In genomic region chr12:101083076-101083838, GRCm38 (mm10) we compare ENCODE assay signal across 8 mouse cellular contexts. TPM values are rescaled to one million over a fixed set of nuclear protein-coding genes. Genes with fewer than 3 reads are reported as not detected.
DNase-seq lines count a peak whose midpoint lies in the region; ATAC-seq and TF ChIP-seq lines count a peak whose summit lies in the region.

Ppp4r3a (minus strand) TSS chr12:101083702.

- H3K4me1 ChIP-seq in E14TG2a.4 (replicated peaks; ENCODE audit: low read depth, low read length) = peaks cover 41% of the 10 kb centered on the region
- H3K4me1 ChIP-seq in forebrain, embryonic 12.5 days = peaks cover 30% of the 10 kb centered on the region
- H3K4me1 ChIP-seq in heart, postnatal 0 days (ENCODE audit: control insufficient read depth, insufficient read depth) = peaks cover 39% of the 10 kb centered on the region
- H3K4me1 ChIP-seq in liver, embryonic 16.5 days (ENCODE audit: control insufficient read depth, low read depth, low read length) = peaks cover 17% of the 10 kb centered on the region
- peaks cover 40% of the 10 kb centered on the region for H3K4me1 ChIP-seq in neural tube, embryonic 13.5 days (replicated peaks)
- peaks cover 3% of the 10 kb centered on the region for H3K4me1 ChIP-seq in testis, adult 2 months (ENCODE audit: control insufficient read depth, insufficient read depth, low read length)

- peak within 1 kb of the TSS; percentile 99 for H3K4me3 ChIP-seq in E14TG2a.4 (replicated peaks; ENCODE audit: low read length)
- H3K4me3 ChIP-seq in forebrain, embryonic 12.5 days (replicated peaks) = peak within 1 kb of the TSS; percentile 100
- peak within 1 kb of the TSS; percentile 97 for H3K4me3 ChIP-seq in heart, postnatal 0 days (ENCODE audit: low read depth, low read length)
- peak within 1 kb of the TSS; percentile 98 for H3K4me3 ChIP-seq in liver, embryonic 16.5 days (ENCODE audit: low read depth, low read length)
- H3K4me3 ChIP-seq in neural tube, embryonic 13.5 days = peak within 1 kb of the TSS; percentile 100
- H3K4me3 ChIP-seq in testis, adult 2 months (ENCODE audit: control insufficient read depth, low read depth, low read length) = peak within 1 kb of the TSS; percentile 91

- peak; percentile 97 for ATAC-seq in forebrain, embryonic 12.5 days (ENCODE audit: low FRiP score)
- peak; percentile 95 for ATAC-seq in heart, postnatal 0 days (ENCODE audit: insufficient read depth, low read depth)
- peak; percentile 94 for ATAC-seq in liver, embryonic 16.5 days (ENCODE audit: low read depth)
- peak; percentile 96 for ATAC-seq in neural tube, embryonic 13.5 days (ENCODE audit: low read depth)

- no peaks in the 10 kb centered on the region for H3K27me3 ChIP-seq in E14TG2a.4 (ENCODE audit: insufficient read depth, low read length)
- no peaks in the 10 kb centered on the region for H3K27me3 ChIP-seq in forebrain, embryonic 12.5 days
- no peaks in the 10 kb centered on the region for H3K27me3 ChIP-seq in heart, postnatal 0 days (ENCODE audit: control insufficient read depth, insufficient read depth, low read length)
- H3K27me3 ChIP-seq in liver, embryonic 16.5 days (ENCODE audit: control insufficient read depth, insufficient read depth, low read depth, low read length) = no peaks in the 10 kb centered on the region
- no peaks in the 10 kb centered on the region for H3K27me3 ChIP-seq in neural tube, embryonic 13.5 days
- no peaks in the 10 kb centered on the region for H3K27me3 ChIP-seq in testis, adult 2 months (ENCODE audit: control insufficient read depth, insufficient read depth, low read length)

- H3K9me3 ChIP-seq in E14TG2a.4 (ENCODE audit: low read length) = no peaks in the 10 kb centered on the region
- H3K9me3 ChIP-seq in forebrain, embryonic 12.5 days = no peaks in the 10 kb centered on the region
- H3K9me3 ChIP-seq in heart, postnatal 0 days (replicated peaks; ENCODE audit: control insufficient read depth, low read length) = no peaks in the 10 kb centered on the region
- H3K9me3 ChIP-seq in liver, embryonic 16.5 days (replicated peaks; ENCODE audit: control insufficient read depth, low read length) = no peaks in the 10 kb centered on the region
- no peaks in the 10 kb centered on the region for H3K9me3 ChIP-seq in neural tube, embryonic 13.5 days

- H3K9ac ChIP-seq in forebrain, embryonic 12.5 days = peak within 1 kb of the TSS; percentile 97
- peak within 1 kb of the TSS; percentile 99 for H3K9ac ChIP-seq in heart, postnatal 0 days (replicated peaks; ENCODE audit: low read depth, low read length)
- peak within 1 kb of the TSS; percentile 99 for H3K9ac ChIP-seq in liver, embryonic 16.5 days (ENCODE audit: low read depth, low read length)
- peak within 1 kb of the TSS; percentile 98 for H3K9ac ChIP-seq in neural tube, embryonic 13.5 days

- H3K4me2 ChIP-seq in forebrain, embryonic 12.5 days = peak within 1 kb of the TSS; percentile 83
- H3K4me2 ChIP-seq in heart, postnatal 0 days (ENCODE audit: low read depth, low read length) = peak within 1 kb of the TSS; percentile 93
- H3K4me2 ChIP-seq in liver, embryonic 16.5 days (ENCODE audit: low read depth, low read length) = peak within 1 kb of the TSS; percentile 93
- H3K4me2 ChIP-seq in neural tube, embryonic 13.5 days = peak within 1 kb of the TSS; percentile 91

- 0 out of 2 replicates have a peak, but pooled peaks have one; percentile 45 for TF ChIP-seq EP300 in heart, postnatal 0 days (IDR thresholded peaks at IDR 0.05; ENCODE audit: low read depth)

- TF ChIP-seq POLR2A in testis, adult 2 months (IDR thresholded peaks at IDR 0.05; ENCODE audit: control insufficient read depth, low read depth, low read length) = peak; percentile 84

- peak within 1 kb of the TSS; percentile 100 for H3K27ac ChIP-seq in forebrain, embryonic 12.5 days
- H3K27ac ChIP-seq in heart, postnatal 0 days (ENCODE audit: low read depth) = peak within 1 kb of the TSS; percentile 99
- peak within 1 kb of the TSS; percentile 92 for H3K27ac ChIP-seq in liver, embryonic 16.5 days (ENCODE audit: low read length)
- peak within 1 kb of the TSS; percentile 99 for H3K27ac ChIP-seq in neural tube, embryonic 13.5 days (replicated peaks)
- peak within 1 kb of the TSS; percentile 94 for H3K27ac ChIP-seq in testis, adult 2 months (ENCODE audit: control insufficient read depth, insufficient read depth, low read depth, low read length)

- peaks cover 25% of the 10 kb centered on the region for H3K36me3 ChIP-seq in E14TG2a.4 (ENCODE audit: insufficient read depth, low read length)
- H3K36me3 ChIP-seq in forebrain, embryonic 12.5 days (replicated peaks) = peaks cover 10% of the 10 kb centered on the region; the same call in 1 of the 2 replicates
- peaks cover 5% of the 10 kb centered on the region; the same call in 1 of the 2 replicates for H3K36me3 ChIP-seq in heart, postnatal 0 days (replicated peaks; ENCODE audit: control insufficient read depth, insufficient read depth, low read length)
- no peaks in the 10 kb centered on the region; the same call in 1 of the 2 replicates for H3K36me3 ChIP-seq in liver, embryonic 16.5 days (ENCODE audit: control insufficient read depth, insufficient read depth)
- H3K36me3 ChIP-seq in neural tube, embryonic 13.5 days = peaks cover 6% of the 10 kb centered on the region; the same call in 1 of the 2 replicates
- H3K36me3 ChIP-seq in testis, adult 2 months (ENCODE audit: control insufficient read depth, insufficient read depth, low read length) = no peaks in the 10 kb centered on the region

- WGBS in forebrain, embryonic 12.5 days = under 1% methylated on average over 66 of the region's 90 CpGs
- WGBS in heart, postnatal 0 days = under 1% methylated on average over 78 of the region's 90 CpGs
- under 1% methylated on average over 86 of the region's 90 CpGs for WGBS in liver, embryonic 16.5 days (ENCODE audit: insufficient replicate concordance)
- under 1% methylated on average over 86 of the region's 90 CpGs for WGBS in neural tube, embryonic 13.5 days

- peak; percentile 93 for DNase-seq in c-Kit-positive CD71-positive TER-119-positive erythroid progenitor cells, embryonic 14.5 days (ENCODE audit: low spot score)
- DNase-seq in heart, postnatal 0 days (ENCODE audit: low spot score) = peak; percentile 93
- DNase-seq in kidney, postnatal 4 days = peak; percentile 98

- TF ChIP-seq CTCF in E14TG2a.4 (conservative IDR thresholded peaks at IDR 0.05; ENCODE audit: low read length) = no peak
- no peak for TF ChIP-seq CTCF in heart, postnatal 0 days (IDR thresholded peaks at IDR 0.05; ENCODE audit: low read depth)
- TF ChIP-seq CTCF in testis, adult 2 months (IDR thresholded peaks at IDR 0.05; ENCODE audit: control insufficient read depth, insufficient read depth, insufficient replicate concordance, low read depth, low read length) = no peak

RNA-seq across cellular contexts. Expression of gene Ppp4r3a, which starts in this region (rescaled TPM):
- 74.8 and 78.0 TPM in 2 replicates for polyA plus RNA-seq in forebrain, embryonic 12.5 days (2016; fragmentation: Nextera tagmentation; extraction: Ambion mirVana)
- total RNA-seq in heart, postnatal 0 days (2014; rRNA removed; ENCODE audit: low replicate concordance) = 31.4 and 32.9 TPM in 2 replicates
- polyA plus RNA-seq in heart, postnatal 0 days (2015; fragmentation: Nextera tagmentation; extraction: Ambion mirVana) = 12.8 and 13.9 TPM in 2 replicates
- polyA plus RNA-seq in liver, embryonic 16.5 days (2015; fragmentation: Nextera tagmentation; extraction: Ambion mirVana) = 14.8 and 15.0 TPM in 2 replicates
- 31.6 and 32.4 TPM in 2 replicates for polyA plus RNA-seq in neural tube, embryonic 13.5 days (2015; fragmentation: Nextera tagmentation; extraction: Ambion mirVana)
- 8.4 and 9.8 TPM in 2 replicates for polyA plus RNA-seq in testis, adult 2 months (2012; rRNA removed)

Comparison
In these comparisons a context has a peak if more than half of its experiments do, and no peak if none do; other contexts are left out.
1. Peak in every context shown above with its lines: DNase-seq, ATAC-seq, H3K4me3 ChIP-seq and H3K27ac ChIP-seq.